Mouse (Mus musculus) erythroid progenitor cell, adult 5-6 weeks (primary cell): ENCODE measurements around the gene Gprin2. TPM values are rescaled to one million over a fixed set of nuclear protein-coding genes. Genes with fewer than 3 reads are reported as not detected.
A peak's percentile ranks its signal among the peaks of the same experiment; 100 is the strongest.

Source experiments
- ATAC-seq: replicated peaks from 2 replicates; pipeline ENCODE4 v1.8.0; 2016; ENCODE audit warnings: moderate number of reproducible peaks, mild to moderate bottlenecking, moderate TSS enrichment, inconsistent platforms; ENCODE audit not compliant: poor library complexity, low FRiP score, severe bottlenecking
- total RNA-seq, 2 experiments: library from RNA; stranded (forward) in 1 of 2; stranded (reverse) in 1 of 2; fragments of 150-400 nt in 1 of 2; fragments of 186-747, 209-891 nt in 1 of 2; gene quantifications; 2 replicates each; pipeline versions ENCODE4 v1.2.3 to v1.2.4; 2015 to 2017; ENCODE audit warnings: low replicate concordance in 2 of 2

Gprin2 gene
- total RNA-seq, 2 experiments from 2014 or later = not detected

- ATAC-seq = no peak
Measured at GRCm38 (mm10) chr14:34209080-34209479, 7.6 kb upstream of the Gprin2 start.

- ATAC-seq = no peak
Measured at GRCm38 (mm10) chr14:34208651-34209050, 7.2 kb upstream of the Gprin2 start.

- ATAC-seq = no peak
Measured at GRCm38 (mm10) chr14:34207996-34208395, 6.5 kb upstream of the Gprin2 start.

- no peak for ATAC-seq
Measured at GRCm38 (mm10) chr14:34200738-34201230, 669 bp downstream of the Gprin2 start.

GRCm38 (mm10) chr14:34196706-34197105 lies 4.7 kb downstream of the Gprin2 start:
- ATAC-seq = no peak

GRCm38 (mm10) chr14:34195466-34195865 lies 6.0 kb downstream of the Gprin2 start:
- no peak for ATAC-seq

- ATAC-seq = no peak
Measured at GRCm38 (mm10) chr14:34193879-34194278, 7.6 kb downstream of the Gprin2 start.

GRCm38 (mm10) chr14:34190361-34190760 lies 11.1 kb downstream of the Gprin2 start:
- ATAC-seq = peak; percentile 65; the same call in 1 of the 2 replicates

- no peak for ATAC-seq
Measured at GRCm38 (mm10) chr14:34188629-34189028, 12.8 kb downstream of the Gprin2 start.

GRCm38 (mm10) chr14:34183101-34183500 lies 18.4 kb downstream of the Gprin2 start:
- no peak for ATAC-seq

- ATAC-seq = no peak
Measured at GRCm38 (mm10) chr14:34179351-34179750, 22.1 kb downstream of the Gprin2 start.

- no peak for ATAC-seq
Measured at GRCm38 (mm10) chr14:34171107-34171506, 30.3 kb downstream of the Gprin2 start.

GRCm38 (mm10) chr14:34155752-34156151 lies 45.7 kb downstream of the Gprin2 start:
- no peak for ATAC-seq

- no peak for ATAC-seq
Measured at GRCm38 (mm10) chr14:34154601-34155337, 46.7 kb downstream of the Gprin2 start.

- no peak for ATAC-seq
Measured at GRCm38 (mm10) chr14:34152342-34152741, 49.1 kb downstream of the Gprin2 start, which contains the start of gene Npy4r. Gene Npy4r, minus strand, starts transcription at chr14:34152489.

- ATAC-seq = no peak
Measured at GRCm38 (mm10) chr14:34142915-34143314, 58.5 kb downstream of the Gprin2 start.

- no peak for ATAC-seq
Measured at GRCm38 (mm10) chr14:34142316-34142715, 59.1 kb downstream of the Gprin2 start.

- no peak for ATAC-seq
Measured at GRCm38 (mm10) chr14:34139671-34140664, 61.5 kb downstream of the Gprin2 start.
